Mouse (Mus musculus) kidney, postnatal 0 days (tissue): ENCODE measurements around the gene Ccdc85c. TPM values are rescaled to one million over a fixed set of nuclear protein-coding genes. Genes with fewer than 3 reads are reported as not detected.

ENCODE experiments used
- ATAC-seq: fragments of 200-750 bp; cut with Nextera tagmentation; replicated peaks from 2 replicates; pipeline ENCODE4 v1.8.0; 2017; ENCODE audit warnings: low read depth, moderate number of reproducible peaks, moderate TSS enrichment, moderate library complexity; ENCODE audit not compliant: low FRiP score
- DNase-seq: peaks from one replicate; pipeline ENCODE4 v3.0.0-alpha.2; 2016; ENCODE audit warnings: low spot score
- H3K27ac ChIP-seq: fragments of 300-500 bp; sonication (generic); 2 replicates; pipeline ENCODE4 v1.5.1; 2014; ENCODE audit warnings: mild to moderate bottlenecking
- H3K27me3 ChIP-seq: fragments of 300-500 bp; sonication (generic); 2 replicates; pipeline ENCODE4 v1.6.1; 2014; ENCODE audit warnings: low read length, mixed read lengths; ENCODE audit not compliant: insufficient read depth
- H3K36me3 ChIP-seq: fragments of 300-500 bp; sonication (generic); 2 replicates; pipeline ENCODE4 v1.6.1; 2014; ENCODE audit warnings: low read length, mixed read lengths; ENCODE audit not compliant: insufficient read depth
- H3K4me1 ChIP-seq: fragments of 300-500 bp; sonication (generic); replicated peaks from 2 replicates; pipeline ENCODE4 v1.6.1; 2014; ENCODE audit warnings: antibody characterized with exemption, low read length, mixed read lengths; ENCODE audit not compliant: insufficient read depth
- H3K4me2 ChIP-seq: fragments of 300-500 bp; sonication (generic); 2 replicates; pipeline ENCODE4 v1.6.1; 2014; ENCODE audit warnings: mild to moderate bottlenecking, low read length, moderate library complexity, mixed read lengths
- H3K4me3 ChIP-seq: fragments of 300-500 bp; sonication (generic); replicated peaks from 2 replicates; pipeline ENCODE4 v1.5.1; 2014; ENCODE audit warnings: low read depth, low read length
- H3K9ac ChIP-seq: fragments of 300-500 bp; sonication (generic); 2 replicates; pipeline ENCODE4 v1.6.1; 2014; ENCODE audit warnings: low read depth, low read length
- H3K9me3 ChIP-seq: fragments of 300-500 bp; sonication (generic); replicated peaks from 2 replicates; pipeline ENCODE4 v1.6.1; 2016; ENCODE audit warnings: low read length, inconsistent platforms, mixed read lengths
- CTCF ChIP-seq: IDR thresholded peaks from 2 replicates; pipeline ENCODE4 v1.5.1; 2016; ENCODE audit warnings: antibody characterized with exemption, low read depth, mild to moderate bottlenecking, moderate library complexity
- WGBS: fragments of 180-500 bp; shearing (Covaris S2); extraction: QIAGEN DNeasy Blood & Tissue Kit; methylation state at CpG from one replicate; pipeline ENCODE4 v1.1.7; 2014; 5-methylcytosine and 5-hydroxymethylcytosine counted together
- polyA plus RNA-seq: library from polyadenylated mRNA; unstranded; fragments of >200 nt; fragmentation: Nextera tagmentation; extraction: Ambion mirVana; gene quantifications from 2 replicates; pipeline ENCODE4 v1.2.1, GENCODE M21; 2015

Ccdc85c gene
- polyA plus RNA-seq, 1 experiment from 2014 or later = 7.7 TPM

GRCm38 (mm10) chr12:108212071-108212470 is 63.2 kb downstream of the Ccdc85c start:
- Histone ChIP-seq H3K27ac (no peak overlapping the region), H3K4me3 (no peak overlapping the region), H3K27me3 (no peaks in the 10 kb centered on the region), H3K36me3 (0 out of 2 replicates have a peak, but pooled peaks cover 4% of the 10 kb centered on the region), H3K9ac (no peak overlapping the region), H3K4me1 (peaks cover 29% of the 10 kb centered on the region; the same call in 1 of the 2 replicates), H3K4me2 (no peak overlapping the region), H3K9me3 (no peaks in the 10 kb centered on the region)
- 28% methylated on average over 5 of the region's 5 CpGs for WGBS
- peak; percentile 20 for DNase-seq
- no peak for TF ChIP-seq CTCF
- no peak for ATAC-seq

GRCm38 (mm10) chr12:108210623-108211022 is 64.6 kb downstream of the Ccdc85c start:
- Histone ChIP-seq H3K36me3 (0 out of 2 replicates have a peak, but pooled peaks cover 7% of the 10 kb centered on the region), H3K4me3 (no peak overlapping the region), H3K27ac (no peak overlapping the region), H3K4me2 (no peak overlapping the region), H3K9ac (no peak overlapping the region), H3K9me3 (no peaks in the 10 kb centered on the region), H3K27me3 (no peaks in the 10 kb centered on the region), H3K4me1 (peaks cover 29% of the 10 kb centered on the region; the same call in 1 of the 2 replicates)
- no peak for TF ChIP-seq CTCF
- ATAC-seq = no peak
- 81% methylated on average over 15 of the region's 15 CpGs for WGBS
- no peak for DNase-seq

DNA sequence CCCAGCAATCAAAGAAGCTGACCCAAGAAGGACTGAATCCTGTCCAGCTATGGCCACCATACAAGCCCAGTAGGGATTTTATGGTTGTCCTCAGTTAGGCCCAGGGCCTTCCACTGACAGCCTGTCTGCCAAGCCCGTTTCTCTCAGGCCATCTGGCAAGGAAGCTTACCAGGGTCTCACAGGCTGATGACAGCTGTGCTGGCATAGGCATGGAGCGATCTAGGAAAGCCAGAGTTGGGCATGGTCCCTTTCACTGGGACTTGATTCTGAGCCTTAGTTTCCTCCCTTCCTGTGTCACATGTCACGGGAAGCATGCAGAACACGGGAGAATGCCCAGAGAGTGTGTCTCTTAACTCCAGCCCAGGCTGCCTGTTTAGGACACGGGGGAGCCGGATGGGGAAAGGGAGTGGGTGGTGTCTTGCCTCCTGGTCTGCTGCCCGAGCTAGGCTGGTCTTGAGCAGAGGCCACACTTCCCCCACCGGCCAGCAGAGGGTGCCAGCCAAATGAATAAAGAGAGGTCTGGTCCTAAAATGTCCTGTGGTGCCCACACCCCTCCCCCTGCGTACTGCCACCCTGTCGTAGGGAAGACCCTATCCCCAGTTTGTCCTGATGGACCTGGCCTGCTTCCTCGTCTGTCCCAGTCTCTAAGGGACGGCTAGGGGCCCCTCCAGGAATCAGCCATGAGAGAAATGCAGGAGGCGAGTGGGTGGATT is 66.3 kb downstream of the Ccdc85c start:
- peak; percentile 85 for TF ChIP-seq CTCF
- no peaks in the 10 kb centered on the region for H3K27me3 ChIP-seq
- no peak overlapping the region for H3K9ac ChIP-seq
- H3K27ac ChIP-seq = no peak overlapping the region
- ATAC-seq (no peak), DNase-seq (peak; percentile 83)
- H3K4me1 ChIP-seq = peaks cover 24% of the 10 kb centered on the region; the same call in 1 of the 2 replicates
- WGBS = 26% methylated on average over 13 of the region's 13 CpGs
- H3K36me3 ChIP-seq = 0 out of 2 replicates have a peak, but pooled peaks cover 14% of the 10 kb centered on the region
- no peak overlapping the region for H3K4me3 ChIP-seq
- H3K4me2 ChIP-seq = no peak overlapping the region
- no peaks in the 10 kb centered on the region for H3K9me3 ChIP-seq

GRCm38 (mm10) chr12:108208216-108208615 is 67.0 kb downstream of the Ccdc85c start:
- Histone ChIP-seq H3K4me3 (no peak overlapping the region), H3K4me2 (no peak overlapping the region), H3K4me1 (peaks cover 18% of the 10 kb centered on the region; the same call in 1 of the 2 replicates), H3K27me3 (no peaks in the 10 kb centered on the region), H3K27ac (no peak overlapping the region), H3K36me3 (0 out of 2 replicates have a peak, but pooled peaks cover 14% of the 10 kb centered on the region), H3K9me3 (no peaks in the 10 kb centered on the region), H3K9ac (no peak overlapping the region)
- no peak for DNase-seq
- no peak for TF ChIP-seq CTCF
- WGBS = 88% methylated on average over 9 of the region's 9 CpGs
- no peak for ATAC-seq

- Histone ChIP-seq H3K4me2 (no peak overlapping the region), H3K4me3 (no peak overlapping the region), H3K9ac (no peak overlapping the region), H3K9me3 (no peaks in the 10 kb centered on the region), H3K27me3 (no peaks in the 10 kb centered on the region), H3K4me1 (peaks cover 2% of the 10 kb centered on the region; the same call in 1 of the 2 replicates), H3K27ac (no peak overlapping the region), H3K36me3 (peaks cover 27% of the 10 kb centered on the region)
- ATAC-seq = peak; percentile 37
- DNase-seq = peak; percentile 76
- peak; percentile 92 for TF ChIP-seq CTCF
- 9% methylated on average over 5 of the region's 5 CpGs for WGBS
These were observed 68.6 kb downstream of the Ccdc85c start for GRCm38 (mm10) chr12:108206641-108207040.

DNA sequence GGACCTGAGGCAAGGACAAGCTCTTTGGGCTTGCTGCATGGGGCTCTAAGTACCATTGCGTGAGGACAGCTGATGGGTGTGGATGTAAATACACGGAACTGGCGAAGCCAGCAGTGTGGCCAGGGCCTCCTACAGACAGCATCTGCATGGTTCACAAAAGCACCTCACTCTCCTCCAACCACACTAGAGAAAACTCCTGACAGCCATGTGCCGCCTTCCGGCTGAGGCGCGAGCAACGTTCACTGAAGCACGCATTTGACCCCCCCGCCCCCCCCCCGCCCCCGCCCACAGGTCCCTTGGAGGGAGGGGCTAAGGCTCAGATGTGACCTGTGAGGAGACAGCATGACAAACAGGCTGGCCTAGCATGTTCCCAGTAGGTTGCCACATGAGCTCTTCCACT is 70.2 kb downstream of the Ccdc85c start:
- no peak for DNase-seq
- Histone ChIP-seq H3K4me1 (no peaks in the 10 kb centered on the region), H3K4me3 (no peak overlapping the region), H3K27me3 (no peaks in the 10 kb centered on the region), H3K9me3 (no peaks in the 10 kb centered on the region), H3K9ac (no peak overlapping the region), H3K4me2 (no peak overlapping the region), H3K36me3 (peaks cover 40% of the 10 kb centered on the region), H3K27ac (no peak overlapping the region)
- no peak for TF ChIP-seq CTCF
- 58% methylated on average over 12 of the region's 12 CpGs for WGBS
- no peak for ATAC-seq
